Mouse (Mus musculus) C2C12 (cell line): ENCODE measurements around the gene Acad9. TPM values are rescaled to one million over a fixed set of nuclear protein-coding genes. Genes with fewer than 3 reads are reported as not detected.

ENCODE experiments used
- H3K27me3 ChIP-seq: one replicate; pipeline ENCODE4 v1.6.1; 2011; ENCODE audit not compliant: control insufficient read depth, insufficient read depth, insufficient read length
- H3K36me3 ChIP-seq: one replicate; pipeline ENCODE4 v1.6.1; 2011; ENCODE audit not compliant: control insufficient read depth, insufficient read depth
- H3K4me3 ChIP-seq: one replicate; pipeline ENCODE4 v1.5.1; 2011; ENCODE audit warnings: mild to moderate bottlenecking, control low read depth; ENCODE audit not compliant: poor library complexity, insufficient read depth, severe bottlenecking
- H3K79me2 ChIP-seq: one replicate; pipeline ENCODE4 v1.6.1; 2011; ENCODE audit not compliant: control insufficient read depth, insufficient read depth
- H3K79me3 ChIP-seq: one replicate; pipeline ENCODE4 v1.6.1; 2011; ENCODE audit warnings: low read depth, control low read depth
- H3ac ChIP-seq: one replicate; pipeline ENCODE3; 2011; ENCODE audit warnings: low read depth; ENCODE audit not compliant: control insufficient read depth, insufficient read length
- CEBPB ChIP-seq: IDR thresholded peaks from one replicate; pipeline ENCODE4 v1.6.1; 2011; ENCODE audit warnings: low read depth, mild to moderate bottlenecking, control low read depth, moderate library complexity
- CTCF ChIP-seq: IDR thresholded peaks from one replicate; pipeline ENCODE4 v1.5.1; 2011; ENCODE audit not compliant: control insufficient read depth, insufficient read depth, insufficient read length
- FOSL1 ChIP-seq: IDR thresholded peaks from one replicate; pipeline ENCODE4 v1.8.0; 2011; ENCODE audit warnings: mild to moderate bottlenecking, low read length; ENCODE audit not compliant: poor library complexity, insufficient read depth, severe bottlenecking
- MAX ChIP-seq: IDR thresholded peaks from one replicate; pipeline ENCODE4 v1.6.1; 2011; ENCODE audit warnings: mild to moderate bottlenecking, control low read depth
- MYOD1 ChIP-seq: IDR thresholded peaks from one replicate; pipeline ENCODE4 v1.6.1; 2011; ENCODE audit warnings: low read depth; ENCODE audit not compliant: control insufficient read depth, insufficient read length
- MYOG ChIP-seq: IDR thresholded peaks from one replicate; pipeline ENCODE4 v1.6.1; 2011; ENCODE audit not compliant: control insufficient read depth, insufficient read length; ENCODE audit errors: extremely low read depth
- USF1 ChIP-seq: IDR thresholded peaks from one replicate; pipeline ENCODE4 v1.6.1; 2011; ENCODE audit warnings: low read depth, mild to moderate bottlenecking, control low read depth, moderate library complexity
- long read RNA-seq, 2 experiments: library from polyadenylated mRNA; unstranded; transcript quantifications; one replicate each; pipeline ENCODE4 v2.0.0; 2019 to 2020
- polyA plus RNA-seq: library from polyadenylated mRNA; unstranded; fragments of >200 nt; fragmentation: generic; extraction: Trizol; gene quantifications from one replicate; pipeline ENCODE4 v1.2.1, GENCODE M21; 2012; ENCODE audit warnings: missing spikeins

Gene Acad9
- polyA plus RNA-seq: 20.7 TPM
- long read RNA-seq, experiment 1, transcript Acad9-201 (18 exons, 3,930 nt): major isoform, 31 of 40 reads
- long read RNA-seq, experiment 1, partial matches to known transcripts: 2 of 40 reads
- long read RNA-seq, experiment 1, other reads (novel, unspliced or antisense): 5 of 40 reads
- long read RNA-seq, experiment 2, transcript Acad9-201 (18 exons, 3,930 nt): major isoform, 473 of 488 reads
- long read RNA-seq, experiment 2, partial matches to known transcripts: 1 of 488 reads
- long read RNA-seq, experiment 2, other reads (novel, unspliced or antisense): 14 of 488 reads

DNA sequence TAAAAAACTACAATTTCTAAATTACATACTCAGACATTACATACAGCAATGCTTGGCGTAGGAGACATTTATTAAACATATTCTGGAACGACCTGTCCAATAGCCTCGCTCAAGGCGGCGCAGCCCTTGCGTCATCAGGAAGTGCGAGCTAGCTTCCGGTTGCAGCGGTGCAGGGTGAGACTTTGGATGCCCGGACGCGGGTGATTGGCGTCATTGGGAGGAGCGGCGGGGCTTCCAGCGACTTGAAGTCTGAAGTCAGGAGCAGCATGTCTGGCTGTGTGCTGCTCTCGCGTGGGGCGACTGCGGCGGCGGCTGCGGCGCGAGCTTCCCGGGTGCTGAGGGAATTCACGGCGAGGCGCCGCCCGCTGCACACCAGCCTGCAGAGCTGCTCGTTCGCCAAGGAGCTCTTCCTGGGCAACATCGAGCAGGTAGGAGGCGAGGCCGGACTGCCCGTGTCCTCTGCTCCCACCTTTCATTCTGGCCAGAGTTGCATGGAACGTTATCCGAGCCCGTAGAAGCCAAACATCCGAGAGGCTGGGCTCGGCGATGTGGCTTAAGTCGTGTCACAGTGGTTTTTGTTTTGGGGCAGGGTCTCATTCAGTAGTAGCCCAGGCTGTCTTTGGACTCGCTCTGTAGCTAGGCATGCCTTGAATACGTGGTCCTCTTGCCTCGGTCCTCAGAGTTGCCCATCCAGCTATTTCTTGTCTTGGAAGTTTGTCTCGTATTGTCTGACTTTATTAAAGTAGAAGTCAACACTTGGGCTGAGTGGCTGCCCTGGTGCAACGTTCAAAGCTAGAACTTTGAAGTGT is at the start of gene Acad9:
Gene Acad9 (plus strand): TSS at position 137 of the 809 bp plus-strand sequence.
- TF ChIP-seq USF1: no peak
- TF ChIP-seq CEBPB: peak; percentile 46
- TF ChIP-seq MAX: peak; percentile 24
- Histone ChIP-seq H3ac (peak within 1 kb of the TSS; percentile 78), H3K79me3 (peaks cover 31% of the 10 kb centered on the region)

GRCm38 (mm10) chr3:36025732-36026131 is 40.0 kb upstream of the Acad9 start:
- Histone ChIP-seq H3K79me3 (no peaks in the 10 kb centered on the region), H3ac (no peak overlapping the region), H3K27me3 (peaks cover 10% of the 10 kb centered on the region), H3K4me3 (no peak overlapping the region), H3K36me3 (no peaks in the 10 kb centered on the region), H3K79me2 (no peaks in the 10 kb centered on the region)
- no peak for TF ChIP-seq MYOD1
- no peak for TF ChIP-seq MYOG
- no peak for TF ChIP-seq MAX
- TF ChIP-seq USF1: no peak
- TF ChIP-seq CEBPB: no peak
- TF ChIP-seq FOSL1: no peak
- TF ChIP-seq CTCF: no peak

More for the DNA sequence above, at the start of gene Acad9:
- Histone ChIP-seq H3K36me3 (no peaks in the 10 kb centered on the region), H3K4me3 (peak within 1 kb of the TSS; percentile 71), H3K27me3 (no peaks in the 10 kb centered on the region), H3K79me2 (peaks cover 37% of the 10 kb centered on the region)

GRCm38 (mm10) chr3:36029993-36030392 is 35.8 kb upstream of the Acad9 start:
- H3K36me3 ChIP-seq: no peaks in the 10 kb centered on the region
- no peaks in the 10 kb centered on the region for H3K79me2 ChIP-seq
- H3K27me3 ChIP-seq: peaks cover 4% of the 10 kb centered on the region
- no peak overlapping the region for H3K4me3 ChIP-seq
- no peak for TF ChIP-seq CTCF
- TF ChIP-seq CEBPB: no peak
- no peak for TF ChIP-seq MYOG
- TF ChIP-seq MYOD1: no peak
- TF ChIP-seq USF1: no peak
- TF ChIP-seq FOSL1: no peak
- TF ChIP-seq MAX: no peak
- H3ac ChIP-seq: no peak overlapping the region
- H3K79me3 ChIP-seq: no peaks in the 10 kb centered on the region

- no peaks in the 10 kb centered on the region for H3K79me2 ChIP-seq
- no peak overlapping the region for H3K4me3 ChIP-seq
- H3K27me3 ChIP-seq: no peaks in the 10 kb centered on the region
- no peaks in the 10 kb centered on the region for H3K36me3 ChIP-seq
- H3ac ChIP-seq: no peak overlapping the region
- no peaks in the 10 kb centered on the region for H3K79me3 ChIP-seq
- TF ChIP-seq MYOD1: no peak
- TF ChIP-seq USF1: no peak
- TF ChIP-seq FOSL1: no peak
- no peak for TF ChIP-seq CEBPB
- no peak for TF ChIP-seq CTCF
- TF ChIP-seq MAX: no peak
- no peak for TF ChIP-seq MYOG
These were observed 33.9 kb upstream of the Acad9 start for GRCm38 (mm10) chr3:36031740-36032510.

GRCm38 (mm10) chr3:36044520-36044919 is 21.3 kb upstream of the Acad9 start:
- H3K36me3 ChIP-seq: no peaks in the 10 kb centered on the region
- H3K27me3 ChIP-seq: no peaks in the 10 kb centered on the region
- no peak overlapping the region for H3ac ChIP-seq
- no peaks in the 10 kb centered on the region for H3K79me3 ChIP-seq
- H3K4me3 ChIP-seq: no peak overlapping the region
- H3K79me2 ChIP-seq: no peaks in the 10 kb centered on the region
- TF ChIP-seq CEBPB (no peak), CTCF (no peak)
